Comparison of ENCODE assay signal across 8 mouse cellular contexts in genomic region chr7:5038109-5038732, GRCm38 (mm10). TPM values are rescaled to one million over a fixed set of nuclear protein-coding genes. Genes with fewer than 3 reads are reported as not detected.
A peak's percentile ranks its signal among the peaks of the same experiment; 100 is the strongest.
DNase-seq lines count a peak whose midpoint lies in the region; ATAC-seq and TF ChIP-seq lines count a peak whose summit lies in the region.

Zfp784 (minus strand) TSS chr7:5038446.

- TF ChIP-seq CTCF in Patski (IDR thresholded peaks at IDR 0.05) = no peak

- H3K9me3 ChIP-seq in hindbrain, embryonic 14.5 days (ENCODE audit: control insufficient read depth, low read length) = no peaks in the 10 kb centered on the region

- no peak for DNase-seq in Patski (ENCODE audit: low read depth, low spot score)
- DNase-seq in cerebellum, postnatal 14 days = peak; percentile 95 to 96
- DNase-seq in frontal cortex, postnatal 14 days (ENCODE audit: low spot score in 2 of 2) = peak; percentile 87 to 90
- DNase-seq in hindbrain, embryonic 14.5 days (ENCODE audit: low spot score) = peak; percentile 91
- DNase-seq in left cerebral cortex, adult 11 months (ENCODE audit: low spot score) = peak; percentile 85
- DNase-seq in lung, postnatal 4 days = peak; percentile 96
- peak; percentile 84 for DNase-seq in retina, postnatal 7 days (ENCODE audit: low read depth, low spot score)
- DNase-seq in urinary bladder, adult 2 months (ENCODE audit: low spot score) = peak; percentile 98

- peak within 1 kb of the TSS; percentile 96 for H3K27ac ChIP-seq in hindbrain, embryonic 14.5 days

- peak within 1 kb of the TSS; percentile 64 for H3K4me2 ChIP-seq in hindbrain, embryonic 14.5 days (replicated peaks)

- ATAC-seq in Patski = peak; percentile 97
- ATAC-seq in hindbrain, embryonic 14.5 days (ENCODE audit: low FRiP score) = peak; percentile 95

- CTCF ChIA-PET in Patski (lab: Charles Lee) = interaction anchor here (0.7 kb wide), 1 partner anchor 22 kb away, joined by 3 read pairs; no protein-coding TSS in a partner anchor

- peak within 1 kb of the TSS; percentile 72 for H3K9ac ChIP-seq in hindbrain, embryonic 14.5 days

- POLR2A ChIA-PET in Patski (lab: Charles Lee) = interaction anchor here (0.8 to 3.4 kb wide), 6 partner anchors 11 to 22 kb away, joined by 3 to 15 read pairs (median 4); partner anchors contain the start of genes Ccdc106, Zfp580 and Zfp865

- WGBS in hindbrain, embryonic 14.5 days = 2% methylated on average over 48 of the region's 48 CpGs

- H3K4me3 ChIP-seq in hindbrain, embryonic 14.5 days (replicated peaks; ENCODE audit: low read length) = peak within 1 kb of the TSS; percentile 51

- H3K4me1 ChIP-seq in hindbrain, embryonic 14.5 days (replicated peaks; ENCODE audit: control insufficient read depth, insufficient read depth, low read length) = peaks cover 13% of the 10 kb centered on the region; the same call in 1 of the 2 replicates

- H3K36me3 ChIP-seq in hindbrain, embryonic 14.5 days (replicated peaks; ENCODE audit: control insufficient read depth, insufficient read depth) = peaks cover 31% of the 10 kb centered on the region

- H3K27me3 ChIP-seq in Patski = no peaks in the 10 kb centered on the region
- H3K27me3 ChIP-seq in hindbrain, embryonic 14.5 days (ENCODE audit: control insufficient read depth, insufficient read depth, low read length) = no peaks in the 10 kb centered on the region

- in situ Hi-C loops in Patski (cut with MboI; ENCODE audit: low pct_unique_long_range_greater_than_20kb) = no loop called here

RNA-seq across cellular contexts. Expression of gene Zfp784, which starts in this region (rescaled TPM):
- 6.3 TPM for polyA plus RNA-seq in Patski (2021)
- 7.0 and 8.9 TPM in 2 replicates for polyA plus RNA-seq in hindbrain, embryonic 14.5 days (2014; fragmentation: Nextera tagmentation; extraction: Ambion mirVana)
- polyA plus RNA-seq in urinary bladder, adult 2 months (2012; rRNA removed) = 9.5 and 9.6 TPM in 2 replicates
